Mouse (Mus musculus) brown adipose tissue, adult 24 weeks (tissue): Measurements from ENCODE around the gene Ppcdc. TPM values are rescaled to one million over a fixed set of nuclear protein-coding genes. Genes with fewer than 3 reads are reported as not detected.
A peak's percentile ranks its signal among the peaks of the same experiment; 100 is the strongest.

Experiments used
- H3K27ac ChIP-seq: fragments of 200-500 bp; replicated peaks from 2 replicates; pipeline ENCODE4 v1.5.1; 2012; ENCODE audit warnings: low read depth, mild to moderate bottlenecking, low read length
- H3K4me1 ChIP-seq: fragments of 200-500 bp; 2 replicates; pipeline ENCODE4 v1.6.1; 2012; ENCODE audit warnings: low read length, mixed read lengths; ENCODE audit not compliant: control insufficient read depth, insufficient read depth, insufficient read length
- H3K4me3 ChIP-seq: fragments of 200-500 bp; 2 replicates; pipeline ENCODE4 v1.5.1; 2012; ENCODE audit warnings: low read depth, mild to moderate bottlenecking, low read length, moderate library complexity; ENCODE audit not compliant: insufficient read depth
- polyA plus RNA-seq: library from polyadenylated mRNA; stranded (reverse); fragments of >200 nt; gene quantifications from 2 replicates; pipeline ENCODE4 v1.2.4, GENCODE M21; 2012; ENCODE audit not compliant: missing spikeins, insufficient read depth, insufficient read length

The Ppcdc gene
- polyA plus RNA-seq, 1 experiment, result 22.5 TPM

DNA sequence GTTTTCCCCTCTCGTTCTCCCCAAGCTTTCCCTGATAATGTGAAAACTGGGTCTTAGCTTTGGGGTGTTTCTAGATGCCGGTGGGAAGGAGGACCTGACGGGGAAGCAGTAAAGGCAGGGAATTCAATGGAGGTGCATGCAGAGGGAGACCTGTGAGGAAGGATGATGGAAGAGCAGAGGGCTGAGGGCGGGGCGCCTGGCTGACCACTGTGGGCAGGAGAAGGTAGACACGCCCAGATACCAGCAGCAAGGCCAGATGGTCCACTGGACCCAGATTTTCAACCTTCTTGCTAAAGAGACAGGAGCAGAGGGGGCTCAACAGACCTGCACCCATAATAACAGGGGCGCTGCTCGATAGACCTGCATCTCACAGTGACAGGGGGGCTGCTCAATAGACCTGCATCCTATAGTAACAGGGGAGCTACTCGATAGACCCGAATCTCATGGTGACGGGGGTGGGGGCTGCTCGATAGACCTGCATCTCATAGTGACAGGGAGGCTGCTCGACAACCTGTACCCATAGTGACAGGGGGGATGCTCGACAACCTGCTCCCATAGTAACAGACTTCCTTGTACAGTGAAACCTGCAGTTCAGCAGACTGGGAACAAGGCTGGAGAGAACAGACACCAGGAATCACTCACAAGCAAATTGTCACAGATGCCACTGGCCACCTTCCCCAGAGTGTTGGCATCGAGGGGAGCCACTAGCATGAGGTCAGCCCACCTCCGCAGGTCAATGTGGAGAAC lies 20.2 kb downstream of the Ppcdc start:
- Histone ChIP-seq H3K27ac (peak overlapping the region; percentile 87), H3K4me1 (peaks cover 18% of the 10 kb centered on the region), H3K4me3 (no peak overlapping the region)

DNA sequence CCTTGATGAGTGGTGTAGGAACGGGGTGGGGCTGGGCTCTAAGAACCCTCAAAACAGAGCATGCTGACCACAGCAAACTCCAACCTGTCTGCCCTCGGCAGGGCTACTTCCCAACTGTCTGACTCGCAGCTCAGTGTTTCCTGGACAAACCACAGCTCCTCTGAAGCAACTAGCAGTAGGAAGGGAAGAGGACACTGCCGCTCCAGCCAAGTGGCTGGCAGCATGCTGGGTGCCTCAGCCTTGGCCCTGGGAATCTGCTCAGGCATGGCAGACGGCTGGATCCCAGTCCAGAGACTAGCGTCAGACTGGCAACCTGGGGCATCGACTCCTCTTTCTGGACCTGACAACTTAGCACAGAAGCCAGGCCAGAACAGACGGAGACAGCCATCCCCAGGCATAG lies 22.6 kb downstream of the Ppcdc start:
- Histone ChIP-seq H3K4me1 (peaks cover 18% of the 10 kb centered on the region), H3K4me3 (no peak overlapping the region), H3K27ac (no peak overlapping the region)

DNA sequence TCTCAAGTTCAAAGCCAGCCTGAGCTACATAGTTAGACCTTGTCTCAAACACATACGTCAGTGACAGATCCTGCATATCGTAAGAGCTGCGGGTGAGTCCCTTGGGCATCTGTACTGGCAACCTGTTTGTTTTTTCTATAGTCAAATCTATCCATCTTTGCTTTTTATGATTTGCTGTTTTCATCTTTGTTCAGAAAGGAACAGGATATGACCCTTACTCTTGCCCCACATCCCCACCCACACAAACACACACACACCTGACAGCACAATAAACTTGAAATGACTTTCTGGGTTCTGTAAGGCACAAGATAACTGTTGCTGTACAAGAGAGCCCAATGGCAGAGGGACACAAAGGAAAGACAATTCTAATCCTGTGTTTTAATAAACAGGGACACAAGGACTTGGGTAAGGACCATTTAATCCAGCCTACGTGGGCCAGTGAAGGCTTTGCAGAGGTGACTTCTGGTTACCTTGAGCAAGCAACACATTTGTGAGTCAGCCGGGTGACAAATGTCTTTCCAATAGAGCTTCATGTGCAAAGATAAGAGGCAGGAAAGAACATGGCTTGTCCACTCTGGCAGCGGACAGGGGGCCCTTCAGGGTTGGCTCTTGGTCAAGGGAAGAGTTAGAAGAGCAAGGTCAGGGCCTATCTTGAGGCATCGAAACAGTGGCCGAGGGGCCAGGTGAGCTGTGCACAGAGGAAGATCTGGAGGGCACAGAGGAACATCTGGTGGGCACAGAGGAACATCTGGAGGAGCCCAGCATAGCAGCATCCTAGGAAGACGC lies 32.6 kb downstream of the Ppcdc start:
- H3K4me1 ChIP-seq, result no peaks in the 10 kb centered on the region
- no peak overlapping the region for H3K4me3 ChIP-seq
- H3K27ac ChIP-seq, result no peak overlapping the region

DNA sequence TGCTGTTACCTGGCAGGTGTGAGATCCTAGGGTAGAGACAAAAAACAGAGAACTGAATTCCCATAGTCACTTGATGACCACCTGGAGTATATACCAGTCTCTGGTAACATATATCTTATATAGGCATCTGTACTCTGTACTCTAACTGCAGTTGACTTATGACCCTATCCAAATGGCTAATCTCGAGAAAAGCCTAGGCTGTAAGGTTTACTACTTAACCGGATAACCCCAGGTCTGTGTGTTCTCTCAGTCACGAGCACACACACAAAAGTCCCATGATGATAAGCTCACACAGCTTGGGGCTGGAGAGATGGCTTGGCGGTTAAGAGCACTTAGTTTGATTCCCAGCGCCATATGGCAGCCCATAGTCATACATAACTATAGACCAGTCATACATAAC lies 33.5 kb downstream of the Ppcdc start:
- Histone ChIP-seq H3K4me3 (no peak overlapping the region), H3K27ac (no peak overlapping the region), H3K4me1 (no peaks in the 10 kb centered on the region)

DNA sequence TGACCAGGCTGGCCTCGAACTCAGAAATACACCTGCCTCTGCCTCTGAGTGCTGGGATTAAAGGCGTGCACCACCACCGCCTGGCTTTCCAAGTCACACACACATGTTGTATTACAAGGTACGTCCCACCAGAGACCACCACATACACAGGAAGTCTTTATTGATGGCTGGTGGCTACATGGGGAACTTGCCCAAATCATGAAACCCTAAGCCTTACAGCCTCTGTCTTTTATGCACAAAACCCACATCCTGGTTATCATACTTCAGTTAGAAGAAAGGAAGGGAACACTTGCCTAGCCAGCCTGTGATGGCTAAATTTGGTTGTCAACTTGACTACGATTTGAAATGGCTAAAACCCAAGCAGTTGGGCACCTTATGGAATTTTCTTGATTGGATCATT lies 35.9 kb downstream of the Ppcdc start:
- Histone ChIP-seq H3K4me3 (no peak overlapping the region), H3K4me1 (no peaks in the 10 kb centered on the region), H3K27ac (no peak overlapping the region)

DNA sequence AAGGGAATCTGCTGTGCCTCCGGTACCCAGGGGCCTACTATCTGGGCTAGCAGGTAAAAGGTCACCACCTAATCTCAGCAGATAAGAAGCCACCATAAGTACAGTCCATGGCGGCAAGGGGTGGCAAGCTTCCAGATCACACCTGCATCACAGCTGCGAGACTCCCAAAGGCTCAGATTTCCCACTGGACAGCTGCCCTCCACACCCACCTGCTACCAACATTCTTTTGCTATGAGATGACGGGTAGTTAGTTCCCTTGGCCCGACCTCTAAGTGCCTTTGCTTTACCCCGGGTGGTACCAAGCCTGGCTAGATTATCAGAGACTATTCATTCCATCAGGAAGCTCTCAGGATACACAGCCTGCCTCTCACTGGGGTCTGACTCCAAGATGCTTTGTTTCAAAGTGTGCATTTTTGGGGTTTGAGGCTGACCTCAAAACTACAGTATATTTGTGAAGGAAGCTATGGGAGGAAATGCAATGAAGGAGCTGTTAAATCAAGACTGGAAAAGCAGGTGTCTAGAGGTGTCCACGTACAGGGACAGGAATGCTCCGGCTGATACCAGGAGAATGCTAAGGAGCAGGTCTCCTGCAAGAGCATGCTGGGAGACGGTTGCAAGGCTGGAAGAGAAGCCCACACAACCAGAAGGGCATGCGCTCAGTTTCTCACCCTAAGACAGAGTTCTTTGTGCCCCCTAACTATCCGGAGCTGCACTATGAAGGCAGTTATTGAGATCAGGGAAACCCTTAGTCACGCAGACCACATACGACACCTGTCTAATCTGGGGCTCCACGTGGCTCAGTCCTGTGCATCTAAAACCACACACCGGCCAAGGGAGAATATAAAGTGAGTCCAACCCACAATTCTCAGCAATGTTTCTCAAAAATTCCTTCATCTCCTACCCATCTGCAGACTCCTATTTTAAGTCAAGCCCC lies 37.3 kb downstream of the Ppcdc start:
- Histone ChIP-seq H3K4me3 (no peak overlapping the region), H3K4me1 (no peaks in the 10 kb centered on the region), H3K27ac (no peak overlapping the region)

DNA sequence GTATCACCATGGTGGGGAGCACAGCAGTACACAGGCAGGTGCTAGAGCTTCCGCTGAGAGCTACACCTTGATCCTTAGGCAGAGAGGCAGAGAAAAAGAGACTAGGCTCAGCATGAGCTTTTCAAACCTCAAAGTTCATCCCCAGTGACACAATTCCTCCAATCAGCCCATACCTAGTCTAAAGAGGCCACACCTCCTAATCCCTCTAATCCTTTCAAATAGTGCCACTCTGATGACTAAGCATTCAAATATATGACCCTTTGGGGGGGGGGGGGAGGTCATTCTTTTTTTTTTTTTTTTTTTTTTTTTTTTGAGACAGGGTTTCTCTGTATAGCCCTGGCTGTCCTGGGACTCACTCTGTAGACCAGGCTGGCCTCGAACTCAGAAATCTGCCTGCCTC lies 41.2 kb downstream of the Ppcdc start:
- Histone ChIP-seq H3K27ac (no peak overlapping the region), H3K4me1 (no peaks in the 10 kb centered on the region), H3K4me3 (no peak overlapping the region)

DNA sequence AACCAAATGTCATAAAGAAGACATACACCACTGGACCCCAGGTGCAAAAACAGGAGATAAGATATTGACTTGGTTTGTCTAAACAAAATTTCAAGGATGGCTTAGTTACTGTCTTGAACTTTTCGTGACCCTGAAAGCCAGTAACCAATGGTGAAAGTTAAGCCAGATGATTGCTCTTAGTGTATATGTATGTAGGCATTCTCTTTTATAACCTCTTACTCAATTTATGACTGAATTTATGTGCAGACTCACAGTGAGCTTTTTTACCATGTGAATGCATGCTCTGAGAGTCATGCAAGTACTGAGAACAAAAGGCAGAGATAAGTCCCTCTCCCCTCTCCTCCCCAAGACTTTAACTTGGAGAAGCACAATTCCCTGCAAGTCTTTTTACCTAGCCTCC lies 47.0 kb downstream of the Ppcdc start:
- H3K4me3 ChIP-seq, result no peak overlapping the region
- H3K27ac ChIP-seq, result no peak overlapping the region
- no peaks in the 10 kb centered on the region for H3K4me1 ChIP-seq

DNA sequence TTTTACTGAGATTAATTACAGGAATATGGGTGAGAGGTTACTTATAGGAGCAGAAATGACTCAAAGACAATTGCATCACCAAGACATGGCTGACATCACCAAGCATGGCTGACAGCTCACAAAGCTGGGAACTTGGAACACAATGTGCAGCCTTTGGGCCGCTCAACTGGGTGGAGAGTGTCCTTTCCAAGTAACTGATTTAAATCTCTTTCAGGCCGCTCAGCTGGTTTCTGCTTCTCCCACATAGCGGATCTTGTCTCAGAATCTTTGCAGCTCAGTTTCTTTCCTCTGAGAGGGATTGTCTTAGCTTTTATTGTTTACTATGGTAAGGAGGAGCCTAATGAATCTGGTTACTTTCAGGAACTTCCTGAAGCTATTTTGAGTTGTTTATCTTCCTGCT lies 49.1 kb downstream of the Ppcdc start:
- H3K4me1 ChIP-seq, result no peaks in the 10 kb centered on the region
- H3K4me3 ChIP-seq, result no peak overlapping the region
- no peak overlapping the region for H3K27ac ChIP-seq

DNA sequence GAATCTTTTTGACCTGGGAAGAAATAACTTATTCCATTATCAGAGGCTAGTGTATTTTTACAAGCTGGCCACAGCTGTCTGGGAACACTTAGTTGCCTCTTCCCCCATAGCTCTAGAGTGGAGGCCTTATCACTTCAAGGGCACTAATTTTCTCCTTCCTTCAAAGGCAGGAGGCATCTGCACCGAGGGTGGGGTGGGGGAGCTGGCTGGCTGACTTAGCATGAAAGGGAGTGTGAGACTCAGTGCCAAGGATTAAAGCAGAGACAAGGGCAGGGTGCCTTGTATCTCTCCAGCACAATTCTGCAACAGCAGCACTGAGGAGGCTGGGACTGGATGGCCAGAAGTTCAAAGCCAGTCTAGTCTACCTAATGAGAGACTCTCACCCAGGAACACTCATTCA lies 50.8 kb downstream of the Ppcdc start:
- Histone ChIP-seq H3K27ac (no peak overlapping the region), H3K4me3 (no peak overlapping the region), H3K4me1 (0 out of 2 replicates have a peak, but pooled peaks cover 2% of the 10 kb centered on the region)

DNA sequence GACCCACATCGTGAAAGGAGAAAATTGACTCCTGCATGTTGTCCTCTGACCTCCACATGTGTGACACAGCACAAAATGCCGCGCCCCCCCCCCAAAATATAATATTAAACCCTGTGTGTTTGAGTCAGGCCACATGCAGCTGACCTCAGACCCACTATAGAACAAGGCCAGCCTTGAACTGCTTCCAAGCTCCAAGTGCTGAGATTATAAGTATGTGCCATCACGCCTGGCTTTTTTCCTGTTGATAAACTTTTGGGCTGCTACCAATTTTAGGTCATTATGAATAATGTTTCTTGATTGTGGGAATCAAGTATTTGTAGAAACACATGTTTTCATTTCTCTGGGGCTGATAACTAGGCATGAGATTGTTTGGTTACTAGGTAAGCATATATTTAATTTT lies 53.0 kb downstream of the Ppcdc start:
- Histone ChIP-seq H3K4me1 (0 out of 2 replicates have a peak, but pooled peaks cover 2% of the 10 kb centered on the region), H3K4me3 (no peak overlapping the region), H3K27ac (no peak overlapping the region)

DNA sequence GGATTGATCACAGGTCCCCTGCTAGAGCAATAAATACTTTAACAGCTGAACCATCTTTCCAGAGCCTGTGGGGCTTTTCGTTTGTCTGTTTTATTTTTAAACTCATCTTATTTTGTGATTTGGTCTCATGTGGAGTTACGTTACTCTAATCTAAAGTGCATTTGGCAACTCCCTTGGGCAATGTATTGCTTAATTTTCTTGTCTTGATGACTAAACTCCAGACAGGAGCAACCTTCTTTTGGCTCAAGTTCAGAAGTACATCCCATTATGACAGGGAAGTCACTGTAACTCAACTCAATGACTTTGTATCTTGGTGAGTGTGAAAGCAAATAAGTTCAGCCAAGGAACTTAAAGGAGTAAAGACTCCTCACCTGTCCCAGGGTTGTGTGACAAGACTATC lies 55.3 kb downstream of the Ppcdc start:
- no peak overlapping the region for H3K4me3 ChIP-seq
- no peak overlapping the region for H3K27ac ChIP-seq
- H3K4me1 ChIP-seq, result 0 out of 2 replicates have a peak, but pooled peaks cover 2% of the 10 kb centered on the region

DNA sequence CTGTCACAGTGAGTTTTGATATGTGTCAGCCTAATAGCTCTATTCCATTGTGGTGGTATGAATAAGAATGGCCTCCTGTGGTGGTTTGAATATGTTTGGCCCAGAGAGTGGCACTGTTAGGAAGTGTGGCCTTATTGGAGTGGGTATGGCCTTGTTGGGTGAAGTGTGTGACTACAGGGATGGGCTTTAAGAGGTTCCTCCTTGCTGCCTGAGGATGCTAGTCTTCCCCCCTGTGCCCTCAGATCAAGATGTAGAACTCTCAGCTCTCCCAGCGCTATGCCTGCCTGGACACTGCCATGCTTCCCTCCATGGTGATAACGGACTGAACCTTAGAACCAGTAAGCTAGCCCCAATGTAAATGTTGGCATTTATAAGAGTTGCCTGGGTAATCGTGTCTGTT lies 78.9 kb downstream of the Ppcdc start:
- Histone ChIP-seq H3K4me3 (no peak overlapping the region), H3K27ac (no peak overlapping the region), H3K4me1 (no peaks in the 10 kb centered on the region)

DNA sequence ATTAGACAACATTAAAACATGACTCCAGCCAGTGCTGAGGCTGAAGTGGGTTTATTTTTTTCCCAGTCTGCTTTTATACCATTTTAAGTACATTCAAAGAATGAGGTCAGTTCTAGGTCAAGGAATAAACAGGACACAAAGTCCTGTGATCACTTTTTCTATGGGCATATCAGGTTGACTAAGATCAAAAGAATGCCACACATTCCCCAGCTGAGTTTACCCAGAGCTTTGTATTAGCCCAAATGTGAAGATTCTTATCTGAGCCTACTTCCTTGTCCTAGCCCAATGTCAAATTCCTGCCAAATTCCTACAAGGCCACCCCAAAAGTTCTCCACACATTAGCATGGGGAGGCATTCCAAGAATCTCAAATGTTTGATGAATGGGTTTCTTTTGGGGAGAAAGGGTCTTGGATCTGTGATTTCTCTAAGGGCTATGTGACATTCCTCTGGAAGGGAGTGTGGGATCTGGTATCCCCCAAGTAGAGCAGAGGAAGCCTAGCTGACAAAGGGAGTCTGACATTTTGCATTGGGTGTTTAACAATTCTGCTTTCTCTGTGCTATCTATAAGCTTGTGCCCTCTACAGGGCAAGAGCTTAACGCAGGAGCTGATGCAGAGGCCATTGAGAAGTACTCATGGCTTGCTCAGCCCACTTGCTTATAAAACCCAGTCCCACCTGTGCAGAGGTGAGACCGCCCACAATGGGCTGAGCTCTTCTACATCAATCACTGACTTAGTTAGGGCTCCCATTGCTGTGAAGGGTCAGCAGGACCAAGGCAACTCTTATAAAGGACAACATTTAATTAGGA lies 85.3 kb downstream of the Ppcdc start:
- Histone ChIP-seq H3K4me1 (no peaks in the 10 kb centered on the region), H3K4me3 (no peak overlapping the region), H3K27ac (no peak overlapping the region)
